Mouse (Mus musculus) cerebellum, postnatal 10 days (tissue): ENCODE results near the gene Dnase1l3.

ENCODE experiments used
- DNase-seq, 2 experiments: peaks; one replicate each; pipeline ENCODE4 v3.0.0; 2021; ENCODE audit warnings: mixed read lengths in 2 of 2

The Dnase1l3 gene

GRCm38 (mm10) chr14:7929029-7929428, 65.3 kb downstream of the Dnase1l3 start:
- DNase-seq, result no peak

GRCm38 (mm10) chr14:7928362-7928761, 66.0 kb downstream of the Dnase1l3 start:
- no peak for DNase-seq

- no peak for DNase-seq
Observed at GRCm38 (mm10) chr14:7923635-7924034, 70.7 kb downstream of the Dnase1l3 start.

DNA sequence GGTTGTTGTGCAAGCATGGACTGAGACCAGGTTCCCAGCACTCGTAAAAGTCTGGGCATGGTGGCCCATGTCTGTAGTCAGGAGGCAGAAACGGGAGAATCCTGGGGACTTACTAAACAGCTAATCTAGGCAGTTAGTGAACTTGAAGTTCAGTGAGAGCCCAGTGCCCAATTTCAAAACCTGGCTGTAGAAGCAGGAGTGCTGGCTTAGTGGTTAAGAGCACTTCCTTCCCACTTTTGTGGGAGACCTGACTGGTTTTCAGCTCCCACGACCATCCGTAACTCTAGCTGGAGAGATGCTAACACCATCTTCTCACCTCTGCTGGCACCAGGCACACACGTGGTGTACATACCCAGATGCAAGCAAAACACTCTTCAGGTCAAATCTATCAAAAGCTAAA, 72.9 kb downstream of the Dnase1l3 start:
- no peak for DNase-seq

DNA sequence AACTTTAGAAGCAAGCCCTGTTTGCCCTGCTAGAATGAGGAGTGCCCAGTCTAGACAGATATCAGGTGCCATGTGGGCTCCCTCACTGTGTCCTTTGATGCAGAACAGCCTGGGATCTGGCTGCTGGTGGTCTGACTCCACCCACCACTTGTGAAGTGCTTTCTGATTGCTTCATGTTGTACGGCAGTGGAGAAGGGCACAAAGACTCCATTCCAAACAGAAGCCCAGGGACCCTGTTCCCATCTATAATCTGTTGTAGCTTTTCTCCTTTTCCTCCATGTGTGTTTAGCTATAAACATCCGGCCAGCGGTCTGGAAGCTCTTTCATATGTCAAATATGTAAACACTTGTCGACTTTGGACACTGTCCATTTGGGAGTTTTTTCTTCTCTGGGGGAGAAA, 74.5 kb downstream of the Dnase1l3 start:
- no peak for DNase-seq

DNA sequence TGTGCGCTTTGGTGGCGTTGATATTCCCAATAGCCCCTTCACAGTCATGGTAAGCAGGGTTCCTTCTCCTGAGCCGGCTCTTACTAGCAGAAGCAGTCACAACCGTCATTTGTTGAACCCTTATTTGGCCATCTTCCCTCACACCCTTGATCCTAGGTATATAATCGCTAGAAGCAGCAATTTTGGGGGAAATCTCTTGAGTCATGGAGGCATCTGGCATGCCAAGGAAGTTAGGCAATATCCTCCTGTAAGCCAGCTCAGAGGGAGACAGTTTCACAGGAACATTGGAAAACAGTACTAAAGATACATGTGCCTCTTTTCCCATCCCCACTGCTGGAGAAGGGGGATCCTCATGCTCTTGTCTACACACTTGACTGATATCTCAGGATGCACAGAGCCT, 75.1 kb downstream of the Dnase1l3 start:
- no peak for DNase-seq

GRCm38 (mm10) chr14:7918150-7918991, 76.0 kb downstream of the Dnase1l3 start:
- no peak for DNase-seq
